Mouse (Mus musculus) large intestine, adult 2 months (tissue): ENCODE results near the gene Ccdc73. TPM values are rescaled to one million over a fixed set of nuclear protein-coding genes. Genes with fewer than 3 reads are reported as not detected.

Experiments used
- polyA plus RNA-seq: library from polyadenylated mRNA; depleted of rRNA; stranded (reverse); fragments of >200 nt; gene quantifications from 2 replicates; pipeline ENCODE4 v1.2.3, GENCODE M21; 2012; rRNA removed

Gene Ccdc73
- polyA plus RNA-seq, 1 experiment: not detected

Other genes with a start within 250 kb of the Ccdc73 start
- gene Tcp11l1, start 155.6 kb upstream of the Ccdc73 start, polyA plus RNA-seq: 0.97 and 1.6 TPM in 2 replicates
- not detected in 2 replicates for gene Pin1rt1, start 151.4 kb upstream of the Ccdc73 start, polyA plus RNA-seq
- 6.2 and 11.0 TPM in 2 replicates for gene Depdc7, start 124.9 kb upstream of the Ccdc73 start, polyA plus RNA-seq
- gene Qser1, start 51.0 kb upstream of the Ccdc73 start, polyA plus RNA-seq: 1.7 and 3.2 TPM in 2 replicates
- gene Prrg4, start 17.9 kb upstream of the Ccdc73 start, polyA plus RNA-seq: 0.29 and 0.56 TPM in 2 replicates
- 32.2 and 32.8 TPM in 2 replicates for gene Eif3m, start 149.3 kb downstream of the Ccdc73 start, polyA plus RNA-seq
- not detected in 2 replicates for gene Gm11060, start 224.2 kb downstream of the Ccdc73 start, polyA plus RNA-seq